Mouse (Mus musculus) induced T-regulatory cell, adult 2 months (primary cell): Measurements from ENCODE around the gene Cerkl.
A peak's percentile ranks its signal among the peaks of the same experiment; 100 is the strongest.

Source experiments
- DNase-seq: peaks from one replicate; pipeline ENCODE4 v3.0.0-alpha.2; 2012; ENCODE audit warnings: low read depth

Cerkl gene

GRCm38 (mm10) chr2:79372486-79373200 is 83.9 kb downstream of the Cerkl start:
- DNase-seq, result peak; percentile 60

- DNase-seq, result no peak
Measured at GRCm38 (mm10) chr2:79372154-79372467, 84.5 kb downstream of the Cerkl start.

GRCm38 (mm10) chr2:79371326-79372153 is 85.0 kb downstream of the Cerkl start:
- peak; percentile 61 for DNase-seq

- DNase-seq, result peak; percentile 80
Measured at GRCm38 (mm10) chr2:79370711-79371312, 85.8 kb downstream of the Cerkl start.

- DNase-seq, result no peak
Measured at GRCm38 (mm10) chr2:79369905-79370304, 86.7 kb downstream of the Cerkl start.

GRCm38 (mm10) chr2:79369061-79369524 is 87.5 kb downstream of the Cerkl start:
- no peak for DNase-seq

GRCm38 (mm10) chr2:79368661-79369060 is 87.9 kb downstream of the Cerkl start:
- DNase-seq, result no peak

- peak; percentile 56 for DNase-seq
Measured at GRCm38 (mm10) chr2:79367451-79368450, 88.8 kb downstream of the Cerkl start.

- no peak for DNase-seq
Measured at GRCm38 (mm10) chr2:79363920-79364319, 92.7 kb downstream of the Cerkl start.

GRCm38 (mm10) chr2:79362029-79362428 is 94.6 kb downstream of the Cerkl start:
- no peak for DNase-seq

- DNase-seq, result no peak
Measured at GRCm38 (mm10) chr2:79357835-79358234, 98.8 kb downstream of the Cerkl start.

GRCm38 (mm10) chr2:79354773-79355172 is 101.8 kb downstream of the Cerkl start:
- DNase-seq, result no peak

- DNase-seq, result no peak
Measured at GRCm38 (mm10) chr2:79352100-79352802, 104.3 kb downstream of the Cerkl start.

- DNase-seq, result no peak
Measured at GRCm38 (mm10) chr2:79351179-79352099, 105.1 kb downstream of the Cerkl start.

GRCm38 (mm10) chr2:79343115-79343514 is 113.5 kb downstream of the Cerkl start:
- DNase-seq, result no peak

- DNase-seq, result no peak
Measured at GRCm38 (mm10) chr2:79339003-79339402, 117.6 kb downstream of the Cerkl start.

- DNase-seq, result no peak
Measured at GRCm38 (mm10) chr2:79336141-79336540, 120.4 kb downstream of the Cerkl start.

- DNase-seq, result no peak
Measured at GRCm38 (mm10) chr2:79334661-79335060, 121.9 kb downstream of the Cerkl start.

- no peak for DNase-seq
Measured at GRCm38 (mm10) chr2:79328079-79328478, 128.5 kb downstream of the Cerkl start.
